ENCODE assay signal across 8 mouse cellular contexts in genomic region chr13:104285031-104285431, GRCm38 (mm10). TPM values are rescaled to one million over a fixed set of nuclear protein-coding genes. Genes with fewer than 3 reads are reported as not detected.
DNase-seq lines count a peak whose midpoint lies in the region; ATAC-seq and TF ChIP-seq lines count a peak whose summit lies in the region.

No protein-coding gene starts in this region.

- peak overlapping the region; percentile 77 for H3K4me2 ChIP-seq in hindbrain, postnatal 0 days (ENCODE audit: low read depth, low read length)
- peak overlapping the region; percentile 89 for H3K4me2 ChIP-seq in liver, embryonic 15.5 days
- peak overlapping the region; percentile 81 for H3K4me2 ChIP-seq in neural tube, embryonic 15.5 days

- TF ChIP-seq CTCF in hindbrain, postnatal 0 days (IDR thresholded peaks at IDR 0.05; ENCODE audit: low read depth) = peak; percentile 67

- peak overlapping the region; percentile 40; the same call in 1 of the 2 replicates for H3K4me3 ChIP-seq in hindbrain, postnatal 0 days (ENCODE audit: low read length)
- peak overlapping the region; percentile 70 for H3K4me3 ChIP-seq in liver, embryonic 15.5 days (replicated peaks)
- H3K4me3 ChIP-seq in neural tube, embryonic 15.5 days (replicated peaks) = 0 out of 2 replicates have a peak overlapping the region, but pooled peaks have one; percentile 43

- no peaks in the 10 kb centered on the region for H3K9me3 ChIP-seq in hindbrain, postnatal 0 days (ENCODE audit: low read length)
- H3K9me3 ChIP-seq in liver, embryonic 15.5 days (replicated peaks) = no peaks in the 10 kb centered on the region
- no peaks in the 10 kb centered on the region for H3K9me3 ChIP-seq in neural tube, embryonic 15.5 days (replicated peaks)

- ATAC-seq in hindbrain, postnatal 0 days = peak; percentile 60
- ATAC-seq in liver, embryonic 15.5 days (ENCODE audit: insufficient read depth) = no peak
- ATAC-seq in neural tube, embryonic 15.5 days (ENCODE audit: low FRiP score) = 0 out of 2 replicates have a peak, but pooled peaks have one; percentile 30

- H3K9ac ChIP-seq in hindbrain, postnatal 0 days (replicated peaks; ENCODE audit: low read length) = no peak overlapping the region
- no peak overlapping the region for H3K9ac ChIP-seq in liver, embryonic 15.5 days
- H3K9ac ChIP-seq in neural tube, embryonic 15.5 days (replicated peaks) = no peak overlapping the region

- no peaks in the 10 kb centered on the region for H3K36me3 ChIP-seq in hindbrain, postnatal 0 days (ENCODE audit: insufficient read depth, low read length)
- H3K36me3 ChIP-seq in liver, embryonic 15.5 days (replicated peaks) = no peaks in the 10 kb centered on the region
- no peaks in the 10 kb centered on the region for H3K36me3 ChIP-seq in neural tube, embryonic 15.5 days

- peak; percentile 38 for DNase-seq in kidney, adult 18-20 months
- no peak for DNase-seq in kidney, postnatal 10 days
- DNase-seq in R1 (ENCODE audit: low read depth, low spot score) = peak; percentile 5
- peak; percentile 27 for DNase-seq in fibroblast of lung, adult 2 months (ENCODE audit: low read depth)
- peak; percentile 76 for DNase-seq in hindbrain, postnatal 0 days (ENCODE audit: low spot score)
- no peak for DNase-seq in urinary bladder, postnatal 4 days (ENCODE audit: low spot score in 2 of 2)

- H3K27me3 ChIP-seq in hindbrain, postnatal 0 days (ENCODE audit: insufficient read depth, low read length) = no peaks in the 10 kb centered on the region
- no peaks in the 10 kb centered on the region for H3K27me3 ChIP-seq in liver, embryonic 15.5 days
- no peaks in the 10 kb centered on the region for H3K27me3 ChIP-seq in neural tube, embryonic 15.5 days (replicated peaks)

- peak overlapping the region; percentile 64 for H3K27ac ChIP-seq in hindbrain, postnatal 0 days
- H3K27ac ChIP-seq in liver, embryonic 15.5 days (replicated peaks) = peak overlapping the region; percentile 69
- no peak overlapping the region for H3K27ac ChIP-seq in neural tube, embryonic 15.5 days (replicated peaks)

- 5% methylated on average over 2 of the region's 2 CpGs for WGBS in hindbrain, postnatal 0 days
- WGBS in liver, embryonic 15.5 days (ENCODE audit: insufficient replicate concordance) = 0% methylated on average over 2 of the region's 2 CpGs
- 1% methylated on average over 2 of the region's 2 CpGs for WGBS in neural tube, embryonic 15.5 days

- H3K4me1 ChIP-seq in hindbrain, postnatal 0 days (ENCODE audit: insufficient read depth, low read length) = peaks cover 3% of the 10 kb centered on the region; the same call in 1 of the 2 replicates
- H3K4me1 ChIP-seq in liver, embryonic 15.5 days (replicated peaks) = peaks cover 26% of the 10 kb centered on the region
- peaks cover 28% of the 10 kb centered on the region for H3K4me1 ChIP-seq in neural tube, embryonic 15.5 days

RNA-seq across cellular contexts. Expression of gene Adamts6, which starts 2.6 kb away (rescaled TPM):
- total RNA-seq in hindbrain, postnatal 0 days (2014; rRNA removed) = 6.1 and 8.9 TPM in 2 replicates
- 1.1 TPM in 2 replicates for polyA plus RNA-seq in hindbrain, postnatal 0 days (2015; fragmentation: Nextera tagmentation; extraction: Ambion mirVana)
- polyA plus RNA-seq in liver, embryonic 15.5 days (2015; fragmentation: Nextera tagmentation; extraction: Ambion mirVana) = 0.17 and 0.28 TPM in 2 replicates
- polyA plus RNA-seq in neural tube, embryonic 15.5 days (2015; fragmentation: Nextera tagmentation; extraction: Ambion mirVana) = 0.96 and 1.1 TPM in 2 replicates

RNA-seq across cellular contexts. Expression of gene Ppwd1, which starts 56.4 kb away (rescaled TPM):
- total RNA-seq in hindbrain, postnatal 0 days (2014; rRNA removed) = 4.3 and 5.9 TPM in 2 replicates
- polyA plus RNA-seq in hindbrain, postnatal 0 days (2015; fragmentation: Nextera tagmentation; extraction: Ambion mirVana) = 6.3 and 6.9 TPM in 2 replicates
- 9.0 and 9.2 TPM in 2 replicates for polyA plus RNA-seq in liver, embryonic 15.5 days (2015; fragmentation: Nextera tagmentation; extraction: Ambion mirVana)
- polyA plus RNA-seq in neural tube, embryonic 15.5 days (2015; fragmentation: Nextera tagmentation; extraction: Ambion mirVana) = 6.8 and 8.6 TPM in 2 replicates

RNA-seq across cellular contexts. Expression of gene Cenpk, which starts 56.6 kb away (rescaled TPM):
- 2.5 and 3.0 TPM in 2 replicates for total RNA-seq in hindbrain, postnatal 0 days (2014; rRNA removed)
- polyA plus RNA-seq in hindbrain, postnatal 0 days (2015; fragmentation: Nextera tagmentation; extraction: Ambion mirVana) = 18.2 and 19.8 TPM in 2 replicates
- 52.7 and 65.2 TPM in 2 replicates for polyA plus RNA-seq in liver, embryonic 15.5 days (2015; fragmentation: Nextera tagmentation; extraction: Ambion mirVana)
- polyA plus RNA-seq in neural tube, embryonic 15.5 days (2015; fragmentation: Nextera tagmentation; extraction: Ambion mirVana) = 10.6 and 22.3 TPM in 2 replicates

Comparison
In these comparisons a context has a peak if more than half of its experiments do, and no peak if none do; other contexts are left out.
1. DNase-seq: peak in kidney, adult 18-20 months (single experiment), R1 (single experiment), fibroblast of lung, adult 2 months (single experiment) and hindbrain, postnatal 0 days (single experiment); none in kidney, postnatal 10 days (single experiment) and urinary bladder, postnatal 4 days (0 of 2).
2. Peak in every context shown above with its lines, with median percentiles within 50 percentile points of each other: H3K4me2 ChIP-seq and H3K4me3 ChIP-seq.